Mouse (Mus musculus) lung, embryonic 15.5 days (tissue): ENCODE measurements at regions not wholly inside any gene's neighbourhood (a gene's known extent, or its start where the extent isn't known, plus 50 kb on each side); places are given as distances from the start of the nearest gene placed in this dataset.
A peak's percentile ranks its signal among the peaks of the same experiment; 100 is the strongest.

ENCODE experiments used
- ATAC-seq: fragments of 200-750 bp; cut with Nextera tagmentation; 2 replicates; pipeline ENCODE4 v1.8.0; 2017; ENCODE audit warnings: moderate number of reproducible peaks, borderline replicate concordance; ENCODE audit not compliant: low FRiP score, low TSS enrichment; ENCODE audit errors: extremely low read depth
- H3K27ac ChIP-seq: fragments of 300-500 bp; sonication (generic); 2 replicates; pipeline ENCODE4 v1.5.1; 2015; ENCODE audit warnings: moderate library complexity, mild to moderate bottlenecking, inconsistent platforms
- H3K27me3 ChIP-seq: fragments of 300-500 bp; sonication (generic); 2 replicates; pipeline ENCODE4 v1.6.1; 2015; ENCODE audit warnings: inconsistent platforms
- H3K36me3 ChIP-seq: fragments of 300-500 bp; sonication (generic); 2 replicates; pipeline ENCODE4 v1.6.1; 2015; ENCODE audit warnings: inconsistent platforms
- H3K4me1 ChIP-seq: fragments of 300-500 bp; sonication (generic); 2 replicates; pipeline ENCODE4 v1.6.1; 2015; ENCODE audit warnings: inconsistent platforms
- H3K4me2 ChIP-seq: fragments of 300-500 bp; sonication (generic); 2 replicates; pipeline ENCODE4 v1.6.1; 2015; ENCODE audit warnings: inconsistent platforms, mild to moderate bottlenecking, moderate library complexity
- H3K4me3 ChIP-seq: fragments of 300-500 bp; sonication (generic); 2 replicates; pipeline ENCODE4 v1.5.1; 2015; ENCODE audit warnings: mild to moderate bottlenecking, inconsistent platforms
- H3K9ac ChIP-seq: fragments of 300-500 bp; sonication (generic); 2 replicates; pipeline ENCODE4 v1.6.1; 2015; ENCODE audit warnings: inconsistent platforms
- H3K9me3 ChIP-seq: fragments of 300-500 bp; sonication (generic); 2 replicates; pipeline ENCODE4 v1.6.1; 2016; ENCODE audit warnings: inconsistent platforms
- WGBS: fragments of 180-500 bp; shearing (Covaris S2); methylation state at CpG from one replicate; pipeline ENCODE4 v1.1.7; 2015; 5-methylcytosine and 5-hydroxymethylcytosine counted together

DNA sequence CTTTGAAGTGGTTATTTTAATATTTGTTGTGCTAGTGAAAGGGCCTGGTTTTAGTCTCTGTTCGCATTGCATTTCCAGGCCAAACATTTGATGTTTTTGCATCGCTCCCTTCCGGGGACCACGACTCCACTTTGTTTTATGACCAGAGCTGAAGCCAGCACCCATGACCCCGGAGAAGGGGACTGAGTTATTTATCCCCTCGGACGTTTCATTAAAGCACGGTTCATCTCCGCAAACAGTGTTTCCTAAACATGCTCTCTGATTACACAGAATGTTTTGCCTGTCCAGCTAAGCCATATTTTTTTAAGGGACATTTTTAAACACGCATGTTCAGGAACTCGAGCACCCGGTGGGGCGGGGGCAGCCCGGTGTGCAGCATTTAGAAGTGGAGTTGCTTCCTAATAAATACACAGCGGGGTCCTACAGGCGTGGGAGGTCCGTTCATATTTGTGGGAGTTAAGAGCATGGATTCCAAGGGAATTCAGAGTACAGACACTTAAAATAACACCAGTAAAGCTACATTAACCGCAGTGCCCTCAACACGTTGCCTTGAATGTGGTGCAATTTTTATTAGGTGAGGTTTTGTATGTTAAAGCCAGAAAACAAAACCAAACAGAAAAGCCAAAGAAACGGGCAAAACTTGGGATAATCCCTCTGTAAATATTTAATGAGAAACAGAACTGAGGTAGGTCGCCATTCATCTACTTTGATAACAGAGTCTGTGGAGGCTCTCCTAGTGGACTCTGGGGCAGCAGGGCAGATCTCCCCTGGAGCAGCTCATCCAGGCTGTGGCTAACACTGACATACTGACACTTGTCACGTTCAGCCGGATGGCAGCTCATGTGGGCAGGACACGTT, 154.8 kb upstream of the Npvf start:
- no peaks in the 10 kb centered on the region for H3K36me3 ChIP-seq
- H3K27ac ChIP-seq, result 0 out of 2 replicates have a peak overlapping the region, but pooled peaks have one; percentile 12
- H3K4me3 ChIP-seq, result no peak overlapping the region
- H3K4me2 ChIP-seq, result peak overlapping the region; percentile 18
- no peak for ATAC-seq
- 19% methylated on average over 24 of the region's 24 CpGs for WGBS
- H3K4me1 ChIP-seq, result peaks cover 21% of the 10 kb centered on the region
- H3K9me3 ChIP-seq, result no peaks in the 10 kb centered on the region
- peaks cover 6% of the 10 kb centered on the region; the same call in 1 of the 2 replicates for H3K27me3 ChIP-seq
- H3K9ac ChIP-seq, result no peak overlapping the region

DNA sequence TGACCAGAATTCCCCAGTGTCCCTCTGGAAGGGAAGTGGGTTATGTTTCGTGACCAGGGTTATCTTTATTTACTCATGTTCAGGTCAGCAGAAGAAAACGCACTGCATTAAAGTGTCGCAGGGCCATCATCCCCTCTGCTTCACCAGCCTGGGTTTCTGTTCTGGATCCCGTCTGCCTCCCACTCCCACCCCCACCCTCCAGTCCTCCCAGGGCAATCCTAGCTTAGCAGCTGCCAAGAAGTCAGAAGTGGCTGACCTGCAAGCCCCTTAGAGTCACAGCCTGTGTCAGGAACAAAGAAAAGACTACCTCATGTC, 155.4 kb upstream of the Npvf start:
- Histone ChIP-seq H3K4me2 (no peak overlapping the region), H3K27ac (no peak overlapping the region), H3K4me1 (peaks cover 21% of the 10 kb centered on the region), H3K27me3 (peaks cover 6% of the 10 kb centered on the region; the same call in 1 of the 2 replicates), H3K36me3 (no peaks in the 10 kb centered on the region), H3K4me3 (no peak overlapping the region), H3K9ac (no peak overlapping the region), H3K9me3 (no peaks in the 10 kb centered on the region)
- 37% methylated on average over 4 of the region's 4 CpGs for WGBS
- ATAC-seq, result no peak

DNA sequence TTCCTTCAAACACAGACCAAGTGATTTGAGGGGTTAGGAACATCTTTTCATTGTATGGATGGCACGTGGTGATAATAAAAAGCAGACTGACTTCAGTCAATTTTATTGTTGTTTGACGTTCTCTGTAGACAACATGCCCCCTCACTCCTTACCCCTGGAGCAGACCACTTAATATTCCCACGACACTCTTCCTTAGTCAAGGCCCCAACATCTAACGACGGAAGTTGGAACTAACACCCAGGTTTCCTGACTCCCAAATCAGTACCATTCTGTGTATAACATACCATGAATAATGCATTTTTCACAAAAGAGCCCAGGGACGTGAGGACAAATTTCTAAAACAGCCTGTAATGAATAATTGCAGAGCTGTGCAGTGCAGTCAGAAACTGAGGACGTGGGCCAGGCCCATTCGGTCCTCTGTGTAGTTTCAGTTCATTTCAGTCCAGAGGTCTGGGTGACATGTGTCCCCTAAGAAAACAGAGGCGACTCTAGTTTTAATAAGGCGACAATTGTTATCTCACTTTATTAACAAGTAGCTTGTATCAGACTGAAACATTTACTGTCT, 160.8 kb upstream of the Npvf start:
- no peaks in the 10 kb centered on the region for H3K9me3 ChIP-seq
- ATAC-seq, result no peak
- H3K9ac ChIP-seq, result no peak overlapping the region
- no peak overlapping the region for H3K4me2 ChIP-seq
- no peak overlapping the region for H3K4me3 ChIP-seq
- no peaks in the 10 kb centered on the region for H3K27me3 ChIP-seq
- WGBS, result 72% methylated on average over 10 of the region's 10 CpGs
- no peaks in the 10 kb centered on the region; the same call in none of the 2 replicates for H3K4me1 ChIP-seq
- H3K36me3 ChIP-seq, result no peaks in the 10 kb centered on the region
- H3K27ac ChIP-seq, result no peak overlapping the region

DNA sequence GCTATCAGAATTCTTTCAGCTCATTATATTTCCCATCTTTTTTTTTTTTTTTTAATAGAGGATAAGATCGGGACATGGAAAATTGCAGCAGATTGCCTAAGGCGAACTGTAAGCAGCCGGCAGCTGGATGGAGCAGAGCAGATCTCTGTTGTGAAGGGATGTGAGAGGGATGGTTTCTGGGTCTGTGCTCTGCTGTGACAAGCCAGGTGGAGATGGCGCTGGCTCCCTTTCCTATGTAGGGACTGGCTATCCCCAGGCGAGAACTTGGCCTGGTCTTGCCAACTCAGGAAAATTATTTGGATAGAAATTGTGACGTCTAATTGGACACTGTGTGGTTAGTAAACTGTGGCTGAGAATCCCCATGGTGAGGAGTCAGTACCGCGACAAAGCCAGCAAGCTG, 161.3 kb upstream of the Npvf start:
- Histone ChIP-seq H3K9ac (no peak overlapping the region), H3K27ac (no peak overlapping the region), H3K27me3 (no peaks in the 10 kb centered on the region), H3K36me3 (no peaks in the 10 kb centered on the region), H3K4me2 (no peak overlapping the region), H3K9me3 (no peaks in the 10 kb centered on the region), H3K4me1 (peaks cover 3% of the 10 kb centered on the region), H3K4me3 (no peak overlapping the region)
- WGBS, result 58% methylated on average over 8 of the region's 8 CpGs
- no peak for ATAC-seq

DNA sequence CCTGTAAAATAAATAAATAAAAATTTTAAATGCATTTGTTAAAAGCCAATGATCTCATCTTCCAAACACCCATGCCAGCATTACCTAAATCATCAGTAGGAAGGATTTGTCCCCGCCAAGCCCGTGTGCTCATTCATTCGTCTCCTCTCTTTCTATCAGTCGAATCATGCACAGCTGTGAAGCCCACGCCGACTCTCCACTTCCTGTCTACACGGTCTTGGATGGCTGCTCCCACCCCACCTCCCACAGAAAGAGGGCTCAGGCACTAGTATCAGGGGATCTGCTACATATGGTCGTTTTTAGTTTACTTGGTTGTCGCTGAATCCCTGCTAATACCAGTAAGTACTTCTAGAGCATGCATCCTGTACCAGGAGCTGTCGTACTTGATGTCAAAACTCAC, 163.2 kb upstream of the Npvf start:
- WGBS, result 49% methylated on average over 10 of the region's 10 CpGs
- Histone ChIP-seq H3K4me2 (no peak overlapping the region), H3K36me3 (no peaks in the 10 kb centered on the region), H3K4me3 (no peak overlapping the region), H3K27me3 (no peaks in the 10 kb centered on the region), H3K9ac (no peak overlapping the region), H3K4me1 (peaks cover 16% of the 10 kb centered on the region), H3K27ac (no peak overlapping the region), H3K9me3 (no peaks in the 10 kb centered on the region)
- no peak for ATAC-seq

DNA sequence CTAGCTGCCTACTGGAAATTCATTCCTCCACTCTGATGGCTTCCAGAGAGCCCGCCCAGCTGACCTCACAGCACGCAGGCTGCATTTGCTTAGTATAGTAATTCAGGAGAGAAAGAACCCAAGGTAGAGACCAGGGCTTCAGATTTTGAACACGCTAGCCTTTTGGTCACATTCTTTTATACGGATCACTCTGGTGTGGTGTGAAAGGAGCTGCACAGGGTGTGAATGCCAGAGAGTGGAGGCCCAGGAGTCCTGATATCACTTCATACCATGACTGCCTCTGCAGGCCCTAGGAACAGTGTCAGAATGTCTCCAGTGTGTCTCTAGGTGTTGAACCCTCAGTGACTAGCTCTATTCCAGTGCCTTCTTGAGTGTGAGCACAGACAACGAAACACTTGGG, 164.2 kb upstream of the Npvf start:
- no peak for ATAC-seq
- H3K4me2 ChIP-seq, result no peak overlapping the region
- H3K4me1 ChIP-seq, result peaks cover 19% of the 10 kb centered on the region; the same call in 1 of the 2 replicates
- H3K27me3 ChIP-seq, result no peaks in the 10 kb centered on the region
- H3K4me3 ChIP-seq, result no peak overlapping the region
- no peak overlapping the region for H3K27ac ChIP-seq
- WGBS, result 88% methylated on average over 5 of the region's 5 CpGs
- H3K36me3 ChIP-seq, result no peaks in the 10 kb centered on the region
- H3K9ac ChIP-seq, result no peak overlapping the region
- H3K9me3 ChIP-seq, result no peaks in the 10 kb centered on the region

DNA sequence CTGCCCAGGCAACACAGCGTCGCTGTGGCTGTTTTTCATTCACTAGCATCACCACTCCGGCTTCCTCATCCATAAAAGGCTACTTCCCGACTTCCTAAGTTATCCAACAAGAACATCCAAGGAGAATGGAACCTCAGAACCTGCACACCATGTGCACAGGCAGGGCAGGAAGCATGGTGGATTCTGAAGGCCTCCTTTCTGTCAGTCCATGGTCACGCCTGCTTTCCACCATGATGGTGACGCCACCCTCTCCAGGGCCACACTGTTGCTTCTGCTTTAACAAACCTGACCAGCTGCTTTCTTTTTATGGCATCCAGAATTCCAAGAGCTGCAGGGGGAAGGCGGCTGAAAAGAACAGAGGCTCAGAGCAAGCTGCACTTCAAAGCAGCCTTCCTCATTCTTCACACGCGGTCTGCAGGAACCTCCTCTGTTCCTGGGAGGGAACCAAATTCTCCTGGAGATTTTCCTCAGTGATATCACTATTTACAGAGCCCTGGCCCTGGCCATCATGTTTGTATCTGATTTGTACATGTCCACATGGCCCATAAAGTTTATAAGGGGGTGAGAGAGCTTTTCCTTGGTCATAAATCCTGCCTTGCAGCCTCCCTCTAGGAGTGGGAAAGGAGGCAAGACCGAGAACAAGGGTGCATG, 164.8 kb upstream of the Npvf start:
- WGBS, result 63% methylated on average over 10 of the region's 10 CpGs
- no peak for ATAC-seq
- no peak overlapping the region for H3K4me2 ChIP-seq

DNA sequence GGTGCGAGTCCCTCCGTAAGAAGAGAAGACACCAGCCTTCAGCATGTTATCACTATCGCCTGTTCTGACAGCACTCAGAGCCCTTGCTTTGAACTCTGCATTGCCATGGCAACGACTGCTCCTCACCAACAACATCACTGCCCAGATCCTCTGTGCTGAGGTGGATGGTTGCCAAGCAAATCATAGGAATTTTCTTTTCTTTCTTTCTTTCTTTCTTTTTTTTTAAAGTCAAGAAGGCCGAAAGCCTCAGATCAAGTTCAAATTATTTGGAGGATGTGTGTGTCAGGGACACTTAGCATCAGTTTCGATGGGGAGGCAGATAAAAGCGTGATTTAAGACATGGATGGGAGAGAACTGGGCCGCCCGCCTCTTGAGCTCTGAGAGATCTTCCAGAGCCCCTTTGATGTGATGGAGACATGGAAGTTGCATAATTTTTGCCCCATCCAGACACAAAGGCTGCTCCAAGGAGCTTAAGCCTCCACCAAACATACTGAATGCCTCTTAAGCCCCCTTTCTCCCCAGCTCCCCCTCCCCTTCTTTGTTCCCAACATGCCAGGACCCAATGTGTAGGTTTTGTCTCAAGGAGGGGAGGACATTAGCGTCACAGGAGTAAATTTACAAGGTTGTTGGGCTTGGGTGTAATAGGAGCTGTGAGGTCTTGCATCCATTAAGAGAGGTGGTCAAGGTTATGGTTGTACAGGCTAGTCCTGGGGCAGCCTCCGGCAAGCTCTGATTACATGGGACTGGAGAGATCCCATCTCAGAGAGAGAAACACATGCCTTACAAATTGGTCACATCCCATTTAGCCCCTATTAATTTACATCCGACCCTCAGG, 167.4 kb upstream of the Npvf start:
- peaks cover 22% of the 10 kb centered on the region; the same call in 1 of the 2 replicates for H3K4me1 ChIP-seq
- peak; percentile 70 for ATAC-seq
- no peak overlapping the region for H3K4me2 ChIP-seq
- 36% methylated on average over 12 of the region's 12 CpGs for WGBS
- H3K9me3 ChIP-seq, result no peaks in the 10 kb centered on the region
- no peaks in the 10 kb centered on the region for H3K36me3 ChIP-seq
- no peaks in the 10 kb centered on the region for H3K27me3 ChIP-seq
- peak overlapping the region; percentile 27; the same call in 1 of the 2 replicates for H3K27ac ChIP-seq
- H3K4me3 ChIP-seq, result no peak overlapping the region
- no peak overlapping the region for H3K9ac ChIP-seq

More for the DNA sequence above, 164.8 kb upstream of the Npvf start:
- Histone ChIP-seq H3K4me1 (peaks cover 22% of the 10 kb centered on the region; the same call in 1 of the 2 replicates), H3K36me3 (no peaks in the 10 kb centered on the region), H3K4me3 (no peak overlapping the region), H3K9me3 (no peaks in the 10 kb centered on the region), H3K27me3 (no peaks in the 10 kb centered on the region), H3K27ac (no peak overlapping the region), H3K9ac (no peak overlapping the region)

DNA sequence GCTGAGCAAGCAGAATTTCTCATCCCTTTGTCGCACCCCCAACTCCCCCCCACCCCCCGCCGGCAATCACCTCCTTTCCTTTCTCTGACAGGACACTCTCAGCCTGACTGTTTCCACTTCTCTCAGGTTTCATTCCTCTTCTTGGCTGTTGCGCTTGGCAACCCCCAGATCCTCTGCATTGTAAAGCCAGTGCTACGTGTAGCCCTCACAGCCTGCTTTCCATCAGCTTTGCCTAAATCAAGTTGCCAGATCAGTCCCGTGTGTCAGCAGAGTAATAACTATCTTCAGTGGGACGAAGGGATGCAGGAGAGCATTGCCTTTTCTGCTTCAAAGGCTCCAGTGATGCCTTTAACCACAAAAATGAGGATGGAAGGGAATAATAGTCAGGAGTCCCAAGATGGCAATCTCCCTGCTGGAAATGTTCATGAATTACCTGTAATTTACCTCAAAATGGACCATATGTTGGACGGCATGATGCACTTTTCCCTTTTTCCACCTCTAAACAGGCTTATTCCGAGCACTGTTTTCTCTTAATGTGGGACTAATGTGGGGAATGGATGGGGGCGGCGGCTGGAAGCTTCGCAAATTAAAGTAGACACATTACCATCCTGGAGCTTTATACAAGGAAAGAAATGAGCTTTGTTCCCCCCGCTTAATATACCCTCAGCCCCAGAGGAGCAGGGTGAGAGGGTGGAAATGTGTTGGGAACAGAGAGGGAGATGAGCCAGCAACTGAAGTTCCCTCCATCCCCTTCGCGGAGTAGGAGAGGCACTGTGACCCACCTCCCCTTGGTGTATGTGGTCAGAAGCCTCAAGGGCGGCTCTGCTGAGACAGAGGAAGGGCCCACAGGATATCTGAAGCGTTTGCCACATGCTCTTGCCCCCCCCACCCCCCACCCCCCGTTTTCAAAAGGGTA, 168.3 kb upstream of the Npvf start:
- H3K4me2 ChIP-seq, result no peak overlapping the region
- H3K9ac ChIP-seq, result no peak overlapping the region
- H3K36me3 ChIP-seq, result no peaks in the 10 kb centered on the region
- H3K4me3 ChIP-seq, result no peak overlapping the region
- no peak for ATAC-seq
- WGBS, result 55% methylated on average over 18 of the region's 18 CpGs
- no peak overlapping the region for H3K27ac ChIP-seq
- no peaks in the 10 kb centered on the region for H3K9me3 ChIP-seq
- no peaks in the 10 kb centered on the region for H3K27me3 ChIP-seq
- H3K4me1 ChIP-seq, result peaks cover 22% of the 10 kb centered on the region; the same call in 1 of the 2 replicates

DNA sequence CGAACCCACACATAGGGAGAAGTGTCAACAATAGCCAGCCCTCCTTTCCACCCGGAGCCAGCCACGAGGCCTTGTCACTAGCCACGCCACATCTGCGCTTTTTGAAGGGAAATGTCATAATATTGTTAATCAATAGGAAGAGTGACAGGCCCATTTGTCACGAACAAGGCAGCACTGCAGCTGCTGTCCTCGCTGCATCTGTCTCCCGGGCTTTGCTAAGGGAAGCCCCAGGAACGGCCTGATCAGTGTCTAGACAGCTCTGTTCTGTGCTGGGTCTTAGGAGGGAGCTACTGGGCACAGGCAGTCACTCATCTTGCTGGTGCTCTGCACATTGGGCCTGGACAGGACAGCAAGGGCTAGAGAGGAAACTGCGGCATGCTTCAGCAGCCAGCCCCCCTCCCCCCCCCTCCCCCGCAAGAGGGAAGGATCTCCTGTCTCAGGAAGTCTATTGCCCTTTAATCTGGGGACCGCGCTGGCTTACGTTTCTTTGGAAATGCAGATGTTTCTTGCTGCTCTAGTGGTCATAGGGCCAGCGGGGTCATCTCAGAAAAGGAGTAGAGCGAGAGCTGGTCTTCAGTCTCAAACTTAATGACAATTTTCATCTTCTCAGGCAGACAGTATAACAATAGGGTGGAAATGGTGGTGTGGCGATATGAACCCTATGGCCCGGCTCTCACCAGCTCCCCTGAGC, 169.1 kb upstream of the Npvf start:
- Histone ChIP-seq H3K4me3 (no peak overlapping the region), H3K27me3 (no peaks in the 10 kb centered on the region), H3K36me3 (no peaks in the 10 kb centered on the region), H3K9me3 (no peaks in the 10 kb centered on the region), H3K4me2 (0 out of 2 replicates have a peak overlapping the region, but pooled peaks have one; percentile 2), H3K9ac (no peak overlapping the region), H3K4me1 (peaks cover 22% of the 10 kb centered on the region; the same call in 1 of the 2 replicates), H3K27ac (no peak overlapping the region)
- WGBS, result 30% methylated on average over 17 of the region's 18 CpGs
- 0 out of 2 replicates have a peak, but pooled peaks have one; percentile 20 for ATAC-seq
